Mouse (Mus musculus): ENCODE measurements at regions not wholly inside any gene's neighbourhood (a gene's known extent, or its start where the extent isn't known, plus 50 kb on each side); places are given as distances from the start of the nearest gene placed in this dataset.

GRCm38 (mm10) chr14:29784506-29784905, 62.8 kb upstream of the Cacna2d3 start:
- Histone ChIP-seq H3K27ac (ENCODE audit: low read length) (no peak overlapping the region), H3K9me3 (ENCODE audit: control insufficient read depth, low read depth, low read length) (no peaks in the 10 kb centered on the region), H3K27me3 (ENCODE audit: control insufficient read depth, insufficient read depth, low read length) (no peaks in the 10 kb centered on the region), H3K36me3 (ENCODE audit: control insufficient read depth, insufficient read depth, low read length) (no peaks in the 10 kb centered on the region), H3K4me3 (ENCODE audit: low read depth, low read length) (no peak overlapping the region), H3K4me2 (replicated peaks; ENCODE audit: low read depth, low read length) (no peak overlapping the region), H3K9ac (replicated peaks; ENCODE audit: low read depth, low read length) (no peak overlapping the region), H3K4me1 (ENCODE audit: control insufficient read depth, insufficient read depth, low read length) (no peaks in the 10 kb centered on the region)
- WGBS, result 69% methylated on average over 2 of the region's 2 CpGs
- no peak for ATAC-seq (ENCODE audit: insufficient number of reproducible peaks, insufficient read depth, low FRiP score, low read depth)

- H3K4me2 ChIP-seq (replicated peaks; ENCODE audit: low read depth, low read length), result no peak overlapping the region
- H3K27me3 ChIP-seq (ENCODE audit: control insufficient read depth, insufficient read depth, low read length), result no peaks in the 10 kb centered on the region
- 83% methylated on average over 3 of the region's 3 CpGs for WGBS
- H3K4me1 ChIP-seq (ENCODE audit: control insufficient read depth, insufficient read depth, low read length), result no peaks in the 10 kb centered on the region
- no peaks in the 10 kb centered on the region for H3K36me3 ChIP-seq (ENCODE audit: control insufficient read depth, insufficient read depth, low read length)
- no peak for ATAC-seq (ENCODE audit: insufficient number of reproducible peaks, insufficient read depth, low FRiP score, low read depth)
- no peak overlapping the region for H3K27ac ChIP-seq (ENCODE audit: low read length)
- no peak overlapping the region for H3K9ac ChIP-seq (replicated peaks; ENCODE audit: low read depth, low read length)
- H3K4me3 ChIP-seq (ENCODE audit: low read depth, low read length), result no peak overlapping the region
- H3K9me3 ChIP-seq (ENCODE audit: control insufficient read depth, low read depth, low read length), result no peaks in the 10 kb centered on the region
Observed at GRCm38 (mm10) chr14:29786431-29786830, 64.8 kb upstream of the Cacna2d3 start.

GRCm38 (mm10) chr14:29787796-29788195, 66.1 kb upstream of the Cacna2d3 start:
- no peak for ATAC-seq (ENCODE audit: insufficient number of reproducible peaks, insufficient read depth, low FRiP score, low read depth)
- H3K9me3 ChIP-seq (ENCODE audit: control insufficient read depth, low read depth, low read length), result no peaks in the 10 kb centered on the region
- WGBS, result 88% methylated on average over 7 of the region's 7 CpGs

GRCm38 (mm10) chr14:29788351-29788750, 66.7 kb upstream of the Cacna2d3 start:
- Histone ChIP-seq H3K4me1 (ENCODE audit: control insufficient read depth, insufficient read depth, low read length) (no peaks in the 10 kb centered on the region), H3K27me3 (ENCODE audit: control insufficient read depth, insufficient read depth, low read length) (no peaks in the 10 kb centered on the region), H3K4me3 (ENCODE audit: low read depth, low read length) (no peak overlapping the region), H3K9me3 (ENCODE audit: control insufficient read depth, low read depth, low read length) (no peaks in the 10 kb centered on the region), H3K9ac (replicated peaks; ENCODE audit: low read depth, low read length) (no peak overlapping the region), H3K27ac (ENCODE audit: low read length) (no peak overlapping the region), H3K4me2 (replicated peaks; ENCODE audit: low read depth, low read length) (no peak overlapping the region), H3K36me3 (ENCODE audit: control insufficient read depth, insufficient read depth, low read length) (no peaks in the 10 kb centered on the region)
- 78% methylated on average over 7 of the region's 7 CpGs for WGBS
- no peak for ATAC-seq (ENCODE audit: insufficient number of reproducible peaks, insufficient read depth, low FRiP score, low read depth)

More at GRCm38 (mm10) chr14:29787796-29788195, 66.1 kb upstream of the Cacna2d3 start:
- H3K9ac ChIP-seq (replicated peaks; ENCODE audit: low read depth, low read length), result no peak overlapping the region
- H3K4me1 ChIP-seq (ENCODE audit: control insufficient read depth, insufficient read depth, low read length), result no peaks in the 10 kb centered on the region
- H3K27me3 ChIP-seq (ENCODE audit: control insufficient read depth, insufficient read depth, low read length), result no peaks in the 10 kb centered on the region
- H3K36me3 ChIP-seq (ENCODE audit: control insufficient read depth, insufficient read depth, low read length), result no peaks in the 10 kb centered on the region
- no peak overlapping the region for H3K4me3 ChIP-seq (ENCODE audit: low read depth, low read length)
- no peak overlapping the region for H3K4me2 ChIP-seq (replicated peaks; ENCODE audit: low read depth, low read length)
- H3K27ac ChIP-seq (ENCODE audit: low read length), result no peak overlapping the region

GRCm38 (mm10) chr14:29795325-29795724, 73.7 kb upstream of the Cacna2d3 start:
- Histone ChIP-seq H3K27ac (ENCODE audit: low read length) (no peak overlapping the region), H3K9me3 (ENCODE audit: control insufficient read depth, low read depth, low read length) (no peaks in the 10 kb centered on the region), H3K4me1 (ENCODE audit: control insufficient read depth, insufficient read depth, low read length) (no peaks in the 10 kb centered on the region), H3K4me2 (replicated peaks; ENCODE audit: low read depth, low read length) (no peak overlapping the region), H3K4me3 (ENCODE audit: low read depth, low read length) (no peak overlapping the region), H3K9ac (replicated peaks; ENCODE audit: low read depth, low read length) (no peak overlapping the region), H3K27me3 (ENCODE audit: control insufficient read depth, insufficient read depth, low read length) (no peaks in the 10 kb centered on the region), H3K36me3 (ENCODE audit: control insufficient read depth, insufficient read depth, low read length) (no peaks in the 10 kb centered on the region)
- ATAC-seq (ENCODE audit: insufficient number of reproducible peaks, insufficient read depth, low FRiP score, low read depth), result no peak
- WGBS, result 54% methylated on average over 2 of the region's 2 CpGs

- ATAC-seq (ENCODE audit: insufficient number of reproducible peaks, insufficient read depth, low FRiP score, low read depth), result no peak
- Histone ChIP-seq H3K27me3 (ENCODE audit: control insufficient read depth, insufficient read depth, low read length) (no peaks in the 10 kb centered on the region), H3K4me3 (ENCODE audit: low read depth, low read length) (no peak overlapping the region), H3K36me3 (ENCODE audit: control insufficient read depth, insufficient read depth, low read length) (no peaks in the 10 kb centered on the region), H3K4me1 (ENCODE audit: control insufficient read depth, insufficient read depth, low read length) (no peaks in the 10 kb centered on the region), H3K9ac (replicated peaks; ENCODE audit: low read depth, low read length) (no peak overlapping the region), H3K9me3 (ENCODE audit: control insufficient read depth, low read depth, low read length) (no peaks in the 10 kb centered on the region), H3K4me2 (replicated peaks; ENCODE audit: low read depth, low read length) (no peak overlapping the region), H3K27ac (ENCODE audit: low read length) (no peak overlapping the region)
- 64% methylated on average over 7 of the region's 7 CpGs for WGBS
Observed at GRCm38 (mm10) chr14:29796396-29796795, 74.7 kb upstream of the Cacna2d3 start.

GRCm38 (mm10) chr14:29799852-29800251, 78.2 kb upstream of the Cacna2d3 start:
- WGBS, result 82% methylated on average over 13 of the region's 13 CpGs
- ATAC-seq (ENCODE audit: insufficient number of reproducible peaks, insufficient read depth, low FRiP score, low read depth), result no peak
- Histone ChIP-seq H3K9me3 (ENCODE audit: control insufficient read depth, low read depth, low read length) (no peaks in the 10 kb centered on the region), H3K4me3 (ENCODE audit: low read depth, low read length) (no peak overlapping the region), H3K27me3 (ENCODE audit: control insufficient read depth, insufficient read depth, low read length) (no peaks in the 10 kb centered on the region), H3K4me1 (ENCODE audit: control insufficient read depth, insufficient read depth, low read length) (no peaks in the 10 kb centered on the region), H3K9ac (replicated peaks; ENCODE audit: low read depth, low read length) (no peak overlapping the region), H3K27ac (ENCODE audit: low read length) (no peak overlapping the region), H3K36me3 (ENCODE audit: control insufficient read depth, insufficient read depth, low read length) (no peaks in the 10 kb centered on the region), H3K4me2 (replicated peaks; ENCODE audit: low read depth, low read length) (no peak overlapping the region)

- no peaks in the 10 kb centered on the region for H3K9me3 ChIP-seq (ENCODE audit: control insufficient read depth, low read depth, low read length)
- no peaks in the 10 kb centered on the region for H3K4me1 ChIP-seq (ENCODE audit: control insufficient read depth, insufficient read depth, low read length)
- ATAC-seq (ENCODE audit: insufficient number of reproducible peaks, insufficient read depth, low FRiP score, low read depth), result no peak
- no peak overlapping the region for H3K4me3 ChIP-seq (ENCODE audit: low read depth, low read length)
- no peak overlapping the region for H3K9ac ChIP-seq (replicated peaks; ENCODE audit: low read depth, low read length)
- no peaks in the 10 kb centered on the region for H3K27me3 ChIP-seq (ENCODE audit: control insufficient read depth, insufficient read depth, low read length)
- no peak overlapping the region for H3K27ac ChIP-seq (ENCODE audit: low read length)
- no peak overlapping the region for H3K4me2 ChIP-seq (replicated peaks; ENCODE audit: low read depth, low read length)
- no peaks in the 10 kb centered on the region for H3K36me3 ChIP-seq (ENCODE audit: control insufficient read depth, insufficient read depth, low read length)
- WGBS, result 87% methylated on average over 6 of the region's 6 CpGs
Observed at GRCm38 (mm10) chr14:29805234-29805633, 83.6 kb upstream of the Cacna2d3 start.

- WGBS, result 60% methylated on average over 9 of the region's 9 CpGs
Observed at GRCm38 (mm10) chr14:29807881-29808280, 86.2 kb upstream of the Cacna2d3 start.

More at GRCm38 (mm10) chr14:29807881-29808280, 86.2 kb upstream of the Cacna2d3 start:
- no peaks in the 10 kb centered on the region for H3K9me3 ChIP-seq (ENCODE audit: control insufficient read depth, low read depth, low read length)
- ATAC-seq (ENCODE audit: insufficient number of reproducible peaks, insufficient read depth, low FRiP score, low read depth), result no peak
- H3K4me3 ChIP-seq (ENCODE audit: low read depth, low read length), result no peak overlapping the region
- no peaks in the 10 kb centered on the region for H3K27me3 ChIP-seq (ENCODE audit: control insufficient read depth, insufficient read depth, low read length)
- no peak overlapping the region for H3K9ac ChIP-seq (replicated peaks; ENCODE audit: low read depth, low read length)
- no peak overlapping the region for H3K4me2 ChIP-seq (replicated peaks; ENCODE audit: low read depth, low read length)
- H3K27ac ChIP-seq (ENCODE audit: low read length), result no peak overlapping the region
- no peaks in the 10 kb centered on the region for H3K4me1 ChIP-seq (ENCODE audit: control insufficient read depth, insufficient read depth, low read length)
- no peaks in the 10 kb centered on the region for H3K36me3 ChIP-seq (ENCODE audit: control insufficient read depth, insufficient read depth, low read length)

Measured in stomach, embryonic 14.5 days (tissue).